Mouse (Mus musculus) MEL (cell line): Measurements from ENCODE around the gene Gm6993. TPM values are rescaled to one million over a fixed set of nuclear protein-coding genes. Genes with fewer than 3 reads are reported as not detected.

Source experiments
- DNase-seq: peaks from one replicate; pipeline ENCODE4 v3.0.0; 2011; ENCODE audit warnings: low read depth, low spot score
- H3K27ac ChIP-seq: 2 replicates; pipeline ENCODE4 v1.5.1; 2012; ENCODE audit warnings: low read depth, mild to moderate bottlenecking, control low read depth, low read length, moderate library complexity; ENCODE audit not compliant: control insufficient read depth
- H3K27me3 ChIP-seq, 2 experiments: fragments of 150-350 bp in 1 of 2; sonication (generic) in 1 of 2; 2 replicates each; pipeline ENCODE4 v1.6.1; 2012; ENCODE audit warnings: low read length in 2 of 2, mild to moderate bottlenecking in 2 of 2, improper control_type of control experiment in 1 of 2, moderate library complexity in 1 of 2; ENCODE audit not compliant: insufficient read depth in 2 of 2, control insufficient read depth in 1 of 2
- H3K36me3 ChIP-seq, 2 experiments: 2 replicates each; pipeline ENCODE4 v1.6.1; 2012 to 2014; ENCODE audit warnings: low read length in 2 of 2, improper control_type of control experiment in 1 of 2, inconsistent platforms in 1 of 2, mild to moderate bottlenecking in 1 of 2; ENCODE audit not compliant: insufficient read depth in 2 of 2, control insufficient read depth in 1 of 2
- H3K4me1 ChIP-seq, 2 experiments: fragments of 150-350 bp in 1 of 2; sonication (generic) in 1 of 2; 2 replicates each; pipeline ENCODE4 v1.6.1; 2012; ENCODE audit warnings: low read length in 2 of 2, improper control_type of control experiment in 1 of 2, mild to moderate bottlenecking in 1 of 2; ENCODE audit not compliant: insufficient read depth in 2 of 2, control insufficient read depth in 1 of 2
- H3K4me3 ChIP-seq, 2 experiments: fragments of 150-350 bp in 1 of 2; sonication (generic) in 1 of 2; 2 replicates each; pipeline ENCODE4 v1.5.1; 2012; ENCODE audit warnings: low read depth in 2 of 2, low read length in 2 of 2, mild to moderate bottlenecking in 2 of 2, moderate library complexity in 2 of 2, control low read depth in 1 of 2, improper control_type of control experiment in 1 of 2; ENCODE audit not compliant: control insufficient read depth in 1 of 2, insufficient read depth in 1 of 2
- H3K79me2 ChIP-seq: 2 replicates; pipeline ENCODE4 v1.6.1; 2012; ENCODE audit warnings: mild to moderate bottlenecking, low read length, moderate library complexity; ENCODE audit not compliant: control insufficient read depth, poor library complexity, insufficient read depth
- H3K9ac ChIP-seq: 2 replicates; pipeline ENCODE4 v1.6.1; 2012; ENCODE audit warnings: low read depth, mild to moderate bottlenecking, control low read depth, low read length, moderate library complexity; ENCODE audit not compliant: control insufficient read depth, poor library complexity, severe bottlenecking
- H3K9me3 ChIP-seq: fragments of 150-350 bp; sonication (generic); replicated peaks from 2 replicates; pipeline ENCODE4 v1.6.1; 2012; ENCODE audit warnings: mild to moderate bottlenecking, low read length, improper control_type of control experiment, moderate library complexity; ENCODE audit not compliant: insufficient read depth
- CHD1 ChIP-seq: IDR thresholded peaks from 2 replicates; pipeline ENCODE4 v1.6.1; 2012; ENCODE audit warnings: low read depth, mild to moderate bottlenecking, inconsistent platforms, low read length, improper control_type of control experiment
- CHD2 ChIP-seq: IDR thresholded peaks from 2 replicates; pipeline ENCODE4 v1.6.1; 2011; ENCODE audit warnings: low read length, improper control_type of control experiment
- ELF1 ChIP-seq: IDR thresholded peaks from 2 replicates; pipeline ENCODE4 v1.6.1; 2014; ENCODE audit warnings: low read depth, mild to moderate bottlenecking, inconsistent platforms, low read length, improper control_type of control experiment, moderate library complexity
- GABPA ChIP-seq: IDR thresholded peaks from 2 replicates; pipeline ENCODE4 v1.6.1; 2012; ENCODE audit warnings: low read depth, mild to moderate bottlenecking, inconsistent platforms, low read length, improper control_type of control experiment, moderate library complexity
- GATA1 ChIP-seq: IDR thresholded peaks from 2 replicates; pipeline ENCODE4 v1.6.1; 2011; ENCODE audit warnings: low read depth, low read length, improper control_type of control experiment
- HCFC1 ChIP-seq: IDR thresholded peaks from 2 replicates; pipeline ENCODE4 v1.6.1; 2012; ENCODE audit warnings: low read depth, mild to moderate bottlenecking, inconsistent platforms, low read length, improper control_type of control experiment, moderate library complexity
- MAFK ChIP-seq: IDR thresholded peaks from 2 replicates; pipeline ENCODE4 v1.6.1; 2011; ENCODE audit warnings: low read depth, mild to moderate bottlenecking, low read length, improper control_type of control experiment, borderline replicate concordance
- MAX ChIP-seq: IDR thresholded peaks from 2 replicates; pipeline ENCODE4 v1.6.1; 2011; ENCODE audit warnings: low read length, improper control_type of control experiment
- MAZ ChIP-seq: IDR thresholded peaks from 2 replicates; pipeline ENCODE4 v1.6.1; 2012; ENCODE audit warnings: low read depth, mild to moderate bottlenecking, inconsistent platforms, low read length, improper control_type of control experiment
- MEF2A ChIP-seq: IDR thresholded peaks from 2 replicates; pipeline ENCODE4 v1.6.1; 2014; ENCODE audit warnings: low read depth, mild to moderate bottlenecking, inconsistent platforms, low read length, improper control_type of control experiment; ENCODE audit not compliant: poor library complexity, insufficient replicate concordance, severe bottlenecking; ENCODE audit errors: extremely low read depth
- MXI1 ChIP-seq: IDR thresholded peaks from 2 replicates; pipeline ENCODE4 v1.6.1; 2011; ENCODE audit warnings: mild to moderate bottlenecking, low read depth, low read length, improper control_type of control experiment
- MYB ChIP-seq: IDR thresholded peaks from 2 replicates; pipeline ENCODE4 v1.6.1; 2011; ENCODE audit warnings: mild to moderate bottlenecking, low read depth, low read length, improper control_type of control experiment
- NELFE ChIP-seq: IDR thresholded peaks from 2 replicates; pipeline ENCODE4 v1.6.1; 2011; ENCODE audit warnings: low read depth, low read length, improper control_type of control experiment
- POLR2A ChIP-seq, 2 experiments: IDR thresholded peaks; 2 replicates each; pipeline ENCODE4 v1.6.1; 2011 to 2012; ENCODE audit warnings: low read length in 2 of 2, mild to moderate bottlenecking in 2 of 2, control low read depth in 1 of 2, improper control_type of control experiment in 1 of 2, low read depth in 1 of 2, moderate library complexity in 1 of 2; ENCODE audit not compliant: control insufficient read depth in 1 of 2, insufficient read depth in 1 of 2, poor library complexity in 1 of 2
- RAD21 ChIP-seq: IDR thresholded peaks from 2 replicates; pipeline ENCODE4 v1.6.1; 2011; ENCODE audit warnings: mild to moderate bottlenecking, low read depth, low read length, improper control_type of control experiment
- RCOR1 ChIP-seq: IDR thresholded peaks from 2 replicates; pipeline ENCODE4 v1.6.1; 2012; ENCODE audit warnings: low read depth, mild to moderate bottlenecking, inconsistent platforms, low read length, improper control_type of control experiment
- SIN3A ChIP-seq: IDR thresholded peaks from 2 replicates; pipeline ENCODE4 v1.6.1; 2012; ENCODE audit warnings: low read length, improper control_type of control experiment, inconsistent platforms
- TAL1 ChIP-seq: IDR thresholded peaks from 2 replicates; pipeline ENCODE4 v1.6.1; 2012; ENCODE audit warnings: mild to moderate bottlenecking, inconsistent platforms, low read length, moderate library complexity, mixed read lengths
- TBP ChIP-seq: IDR thresholded peaks from 2 replicates; pipeline ENCODE4 v1.8.0; 2011; ENCODE audit warnings: low read depth, low read length, improper control_type of control experiment
- TCF12 ChIP-seq: IDR thresholded peaks from 2 replicates; pipeline ENCODE4 v1.6.1; 2014; ENCODE audit warnings: low read depth, mild to moderate bottlenecking, inconsistent platforms, low read length, improper control_type of control experiment, moderate library complexity
- UBTF ChIP-seq: IDR thresholded peaks from 2 replicates; pipeline ENCODE4 v1.6.1; 2012; ENCODE audit warnings: low read depth, mild to moderate bottlenecking, inconsistent platforms, low read length, improper control_type of control experiment, moderate library complexity, borderline replicate concordance; ENCODE audit not compliant: insufficient read depth
- ZMIZ1 ChIP-seq: IDR thresholded peaks from 2 replicates; pipeline ENCODE4 v1.6.1; 2012; ENCODE audit warnings: low read depth, mild to moderate bottlenecking, inconsistent platforms, low read length, improper control_type of control experiment, moderate library complexity
- polyA plus RNA-seq, 2 experiments: library from polyadenylated mRNA; stranded (reverse) in 1 of 2; unstranded in 1 of 2; fragments of >175 nt in 1 of 2; fragments of >200 nt in 1 of 2; gene quantifications; 2 replicates each; pipeline versions ENCODE4 v1.2.1 to v1.2.4; 2012; ENCODE audit warnings: low replicate concordance in 2 of 2, low read depth in 1 of 2; ENCODE audit not compliant: insufficient read length in 2 of 2, insufficient read depth in 1 of 2, missing spikeins in 1 of 2
- total RNA-seq: library from RNA; depleted of rRNA; stranded (reverse); fragments of 300-350 nt; gene quantifications from 2 replicates; pipeline ENCODE4 v1.2.3, GENCODE M21; 2012

Gene Gm6993
- total and polyA plus RNA-seq, 3 experiments: not detected

DNA sequence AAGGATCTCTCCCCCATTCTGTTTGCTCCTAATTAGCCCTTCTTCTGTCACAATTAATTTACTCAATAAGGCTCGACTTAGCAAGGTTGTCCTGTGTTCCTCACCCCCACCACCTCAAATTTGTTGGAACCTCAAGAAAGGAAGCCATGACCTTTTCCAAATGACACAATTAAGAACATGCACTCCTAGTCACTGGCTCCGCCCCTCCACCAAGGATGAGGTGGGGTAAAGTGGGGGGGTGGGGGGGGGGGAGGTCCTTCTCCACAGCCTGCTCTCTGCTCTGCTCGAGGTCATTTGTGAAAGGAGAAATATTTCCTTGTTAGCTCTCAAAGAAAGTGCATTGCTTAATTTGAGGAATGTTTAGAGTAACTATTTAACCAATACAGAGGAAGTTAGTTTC, 17.8 kb upstream of the Gm6993 start:
- no peak for DNase-seq
- Histone ChIP-seq H3K27me3 (no peaks in the 10 kb centered on the region), H3K27ac (no peak overlapping the region), H3K9me3 (no peaks in the 10 kb centered on the region), H3K36me3 (no peaks in the 10 kb centered on the region), H3K9ac (no peak overlapping the region), H3K4me3 (no peak overlapping the region), H3K4me1 (no peaks in the 10 kb centered on the region), H3K79me2 (no peaks in the 10 kb centered on the region)
- no peak for TF ChIP-seq GABPA
- TF ChIP-seq HCFC1: no peak
- no peak for TF ChIP-seq RAD21
- no peak for TF ChIP-seq CHD1
- no peak for TF ChIP-seq UBTF
- no peak for TF ChIP-seq ZMIZ1
- no peak for TF ChIP-seq ELF1
- no peak for TF ChIP-seq MAX
- TF ChIP-seq TCF12: no peak
- TF ChIP-seq MAZ: no peak
- no peak for TF ChIP-seq CHD2
- TF ChIP-seq MYB: no peak
- TF ChIP-seq MAFK: no peak
- TF ChIP-seq MXI1: no peak

DNA sequence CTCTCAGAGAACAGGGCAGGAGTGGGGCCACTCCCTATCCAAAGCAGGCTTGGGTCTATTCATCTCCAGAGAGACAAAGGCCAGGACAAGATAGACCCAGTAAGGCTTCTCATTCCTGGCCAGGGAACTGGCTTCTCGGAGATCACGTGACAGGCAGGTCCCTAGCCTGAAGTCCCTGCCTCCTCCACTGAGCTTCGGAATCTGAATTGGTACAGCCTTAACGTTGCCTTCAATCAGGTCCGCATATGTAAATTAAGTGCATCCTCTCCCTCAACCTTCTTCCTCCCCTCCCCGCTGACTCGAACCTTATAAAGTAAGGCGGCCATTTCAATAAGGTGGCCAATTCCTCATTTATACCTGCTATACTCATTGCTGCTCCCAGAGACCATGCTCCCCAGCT, 15.1 kb upstream of the Gm6993 start:
- H3K27ac ChIP-seq: no peak overlapping the region
- no peaks in the 10 kb centered on the region for H3K9me3 ChIP-seq
- peaks cover 0 to 3% of the 10 kb centered on the region in 2 experiments; a peak in 1 of 4 replicates for H3K27me3 ChIP-seq
- no peak overlapping the region for H3K4me3 ChIP-seq
- TF ChIP-seq ZMIZ1 (no peak), GATA1 (no peak), TBP (no peak), POLR2A (IDR thresholded peaks at IDR 0.05; ENCODE audit: control insufficient read depth in 1 of 2, insufficient read depth in 1 of 2, low read depth in 1 of 2, low read length in 2 of 2, poor library complexity in 1 of 2) (no peak), MYB (no peak), RCOR1 (no peak), NELFE (no peak), SIN3A (no peak), MEF2A (no peak), TAL1 (no peak), CHD1 (no peak), MAX (no peak)
- TF ChIP-seq, all 39 proteins: peak for 0
- no peak for DNase-seq
- Histone ChIP-seq H3K9ac (no peak overlapping the region), H3K4me1 (no peaks in the 10 kb centered on the region), H3K36me3 (no peaks in the 10 kb centered on the region), H3K79me2 (no peaks in the 10 kb centered on the region)
